Mouse (Mus musculus) intestine, embryonic 14.5 days (tissue): ENCODE data around the gene Hoxa7. TPM values are rescaled to one million over a fixed set of nuclear protein-coding genes. Genes with fewer than 3 reads are reported as not detected.

Experiments used
- ATAC-seq: fragments of 200-750 bp; cut with Nextera tagmentation; replicated peaks from 2 replicates; pipeline ENCODE4 v1.8.0; 2017; ENCODE audit warnings: low read depth, moderate number of reproducible peaks, moderate TSS enrichment, moderate library complexity; ENCODE audit not compliant: low FRiP score, low TSS enrichment
- DNase-seq: peaks from one replicate; pipeline ENCODE4 v3.0.0-alpha.2; 2018; ENCODE audit warnings: low spot score
- H3K27ac ChIP-seq: fragments of 300-500 bp; sonication (generic); 2 replicates; pipeline ENCODE4 v1.5.1; 2014; ENCODE audit warnings: low read depth, mild to moderate bottlenecking, control low read depth
- H3K27me3 ChIP-seq: fragments of 300-500 bp; sonication (generic); replicated peaks from 2 replicates; pipeline ENCODE4 v1.6.1; 2014; ENCODE audit warnings: low read length, control low read depth; ENCODE audit not compliant: control insufficient read depth, insufficient read depth
- H3K36me3 ChIP-seq: fragments of 300-500 bp; sonication (generic); 2 replicates; pipeline ENCODE4 v1.6.1; 2014; ENCODE audit warnings: low read length, control low read depth; ENCODE audit not compliant: control insufficient read depth, insufficient read depth
- H3K4me1 ChIP-seq: fragments of 300-500 bp; sonication (generic); replicated peaks from 2 replicates; pipeline ENCODE4 v1.6.1; 2014; ENCODE audit warnings: low read length, control low read depth, mixed read lengths; ENCODE audit not compliant: control insufficient read depth, insufficient read depth
- H3K4me2 ChIP-seq: fragments of 300-500 bp; sonication (generic); 2 replicates; pipeline ENCODE4 v1.6.1; 2014; ENCODE audit warnings: low read length
- H3K4me3 ChIP-seq: fragments of 300-500 bp; sonication (generic); 2 replicates; pipeline ENCODE4 v1.5.1; 2014; ENCODE audit warnings: low read depth, low read length, control low read depth, mixed read lengths
- H3K9ac ChIP-seq: fragments of 300-500 bp; sonication (generic); 2 replicates; pipeline ENCODE4 v1.6.1; 2014; ENCODE audit warnings: mild to moderate bottlenecking, low read length
- H3K9me3 ChIP-seq: fragments of 300-500 bp; sonication (generic); 2 replicates; pipeline ENCODE4 v1.6.1; 2016; ENCODE audit warnings: low read length, control low read depth; ENCODE audit not compliant: control insufficient read depth
- WGBS: fragments of 180-500 bp; shearing (Covaris S2); extraction: QIAGEN DNeasy Blood & Tissue Kit; methylation state at CpG from one replicate; pipeline ENCODE4 v1.1.7; 2014; 5-methylcytosine and 5-hydroxymethylcytosine counted together
- microRNA counts: library from miRNA; unstranded; fragments of <30 nt; microRNA quantifications from one replicate; lab custom pipeline; 2016
- microRNA-seq: library from miRNA; unstranded; fragments of <30 nt; microRNA quantifications from one replicate; pipeline ENCODE4, GENCODE M21; 2016
- polyA plus RNA-seq: library from polyadenylated mRNA; unstranded; fragments of >200 nt; fragmentation: Nextera tagmentation; extraction: Ambion mirVana; gene quantifications from 2 replicates; pipeline ENCODE4 v1.2.1, GENCODE M21; 2014

Hoxa7 gene
- polyA plus RNA-seq, 1 experiment from 2014 or later: 9.2 TPM

DNA sequence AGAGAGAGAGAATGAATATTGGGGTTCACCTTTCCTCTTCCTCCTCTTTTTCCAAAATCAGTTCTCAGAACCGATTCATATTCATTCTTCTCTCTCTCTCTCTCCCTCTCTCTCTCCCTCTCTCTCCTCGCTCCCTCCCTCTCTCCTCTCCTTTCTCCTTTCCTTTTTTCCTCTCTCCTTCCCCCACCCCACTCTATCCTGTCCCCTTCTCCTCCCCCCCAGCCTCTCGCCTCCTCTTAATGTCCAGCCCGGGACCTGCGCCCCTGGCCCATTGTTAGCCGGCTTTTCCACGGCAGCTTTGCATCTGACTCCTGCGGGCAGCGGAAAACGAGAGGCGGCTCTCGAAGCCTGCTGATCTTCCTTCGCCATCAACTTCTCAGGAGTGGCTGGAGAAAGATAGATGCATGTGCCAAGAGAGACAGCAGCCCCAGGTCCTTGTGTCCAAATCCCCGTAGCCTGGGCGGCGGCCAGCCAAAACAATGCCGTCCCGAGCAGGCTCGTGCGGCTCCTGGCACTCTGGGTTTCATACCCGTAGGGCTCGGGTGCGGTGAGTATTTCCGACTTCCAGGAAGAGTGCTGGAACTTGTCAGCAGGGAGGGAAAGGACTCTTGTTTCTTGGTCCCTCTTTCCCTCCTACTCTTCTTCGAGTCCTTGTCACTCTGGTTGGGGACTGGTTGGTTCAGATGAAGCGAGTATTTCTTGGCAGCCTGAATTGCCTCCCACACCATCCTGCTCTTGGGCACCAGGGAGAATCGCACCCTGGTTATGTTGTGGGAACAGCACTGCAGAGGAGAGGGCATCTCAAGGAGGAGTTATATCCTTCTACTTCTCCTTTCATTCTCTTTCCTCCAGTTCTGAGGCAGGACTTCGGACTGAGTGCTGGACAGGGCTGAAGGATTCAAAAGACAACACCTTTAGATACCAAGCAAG, 55.9 kb downstream of the Hoxa7 start:
- WGBS: 15% methylated on average over 28 of the region's 28 CpGs
- H3K4me1 ChIP-seq: peaks cover 38% of the 10 kb centered on the region
- H3K4me3 ChIP-seq: peak overlapping the region; percentile 59
- 0 out of 2 replicates have a peak, but pooled peaks cover 8% of the 10 kb centered on the region for H3K27me3 ChIP-seq
- DNase-seq (peak; percentile 80), ATAC-seq (no peak)
- H3K36me3 ChIP-seq: peaks cover 4% of the 10 kb centered on the region; the same call in 1 of the 2 replicates
- H3K4me2 ChIP-seq: peak overlapping the region; percentile 70
- no peaks in the 10 kb centered on the region for H3K9me3 ChIP-seq
- H3K9ac ChIP-seq: peak overlapping the region; percentile 87
- peak overlapping the region; percentile 95 for H3K27ac ChIP-seq

DNA sequence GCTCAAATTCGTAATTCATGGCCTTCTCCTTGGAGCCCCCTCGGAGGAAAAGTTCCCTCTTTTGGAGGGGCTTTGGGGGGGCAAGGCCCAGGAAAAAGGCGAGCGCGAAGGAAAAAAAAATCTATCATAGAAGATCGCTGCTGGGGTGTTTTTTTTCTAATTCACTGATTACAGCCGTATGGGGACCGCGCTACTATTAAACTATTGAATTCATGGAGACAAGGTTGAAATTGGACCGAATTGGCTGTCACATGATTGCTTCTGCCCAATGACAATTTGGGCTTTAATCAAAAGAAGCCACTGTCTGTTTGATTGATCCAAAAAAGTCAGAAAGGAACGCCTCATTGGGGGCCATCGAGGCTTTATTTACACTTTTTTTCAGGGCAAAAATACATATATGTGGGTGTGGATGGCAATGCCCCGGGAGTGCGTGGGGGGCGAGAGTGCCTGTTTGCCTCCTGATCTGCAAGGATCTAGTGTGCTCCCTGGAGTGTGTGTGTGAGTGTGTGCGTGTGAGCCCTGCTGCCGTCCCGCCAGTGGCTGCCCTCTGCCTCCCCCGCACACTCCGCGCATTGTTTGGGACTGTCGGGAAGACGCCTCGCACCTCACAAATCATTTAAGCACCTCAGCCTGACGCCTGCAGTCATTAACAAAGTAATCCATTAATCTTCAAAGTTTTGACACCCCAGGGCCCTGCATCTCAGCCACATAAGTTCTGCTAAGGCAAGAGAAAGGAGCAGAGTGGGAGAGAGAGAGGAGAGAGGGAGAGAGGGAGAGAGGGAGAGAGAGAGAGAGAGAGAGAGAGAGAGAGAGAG, 56.8 kb downstream of the Hoxa7 start, which contains the start of gene Hoxa2:
TSS of gene Hoxa2 (minus strand) at position 206 of the 815 bp plus-strand sequence.
- peak within 1 kb of the TSS; percentile 95 for H3K27ac ChIP-seq
- H3K4me1 ChIP-seq: peaks cover 38% of the 10 kb centered on the region
- H3K4me3 ChIP-seq: peak within 1 kb of the TSS; percentile 59
- 0 out of 2 replicates have a peak, but pooled peaks cover 8% of the 10 kb centered on the region for H3K27me3 ChIP-seq
- no peaks in the 10 kb centered on the region for H3K9me3 ChIP-seq
- H3K9ac ChIP-seq: peak within 1 kb of the TSS; percentile 87
- ATAC-seq (no peak), DNase-seq (peak; percentile 82)
- 10% methylated on average over 25 of the region's 25 CpGs for WGBS
- peaks cover 4% of the 10 kb centered on the region; the same call in 1 of the 2 replicates for H3K36me3 ChIP-seq
- peak within 1 kb of the TSS; percentile 70 for H3K4me2 ChIP-seq

MicroRNAs encoded within 50 kb of the gene (microRNA counts, 519-probe panel; counts per million panel counts)
- 4,694 counts per million, percentile 77 among the panel's probes with 10 or more counts for microRNA mmu-miR-196b (lab: Ali Mortazavi, UCI)

Small RNA genes lying within 50 kb of the gene (microRNA-seq; reads per million reads assigned to microRNA genes)
- 12,087 reads per million, percentile 96 among the genes with 10 or more reads in this experiment for gene Mir196b

Other genes starting within 250 kb of the Hoxa7 start
- gene Skap2, start 209.3 kb downstream of the Hoxa7 start, polyA plus RNA-seq: 36.9 and 43.9 TPM in 2 replicates
- 1.2 and 1.4 TPM in 2 replicates for gene Hoxa1, start 63.5 kb downstream of the Hoxa7 start, polyA plus RNA-seq
- gene Hoxa2, start 57.0 kb downstream of the Hoxa7 start, polyA plus RNA-seq: 10.1 and 10.8 TPM in 2 replicates
- 2.5 and 2.8 TPM in 2 replicates for gene 5730596B20Rik, start 44.4 kb downstream of the Hoxa7 start, polyA plus RNA-seq
- 7.5 and 7.7 TPM in 2 replicates for gene Hoxa4, start 30.1 kb downstream of the Hoxa7 start, polyA plus RNA-seq
- gene Hoxa5, start 17.3 kb downstream of the Hoxa7 start, polyA plus RNA-seq: 30.1 and 34.1 TPM in 2 replicates
- gene Hoxa6, start 13.1 kb downstream of the Hoxa7 start, polyA plus RNA-seq: 2.5 and 3.9 TPM in 2 replicates
- 9.2 and 9.7 TPM in 2 replicates for gene Hoxa3, start 8.5 kb downstream of the Hoxa7 start, polyA plus RNA-seq
- gene Gm28308, start 8.5 kb downstream of the Hoxa7 start, polyA plus RNA-seq: not detected in 2 replicates
- 4.2 and 7.1 TPM in 2 replicates for gene Hoxa9, start 9.2 kb upstream of the Hoxa7 start, polyA plus RNA-seq
- gene Hoxa10, start 19.0 kb upstream of the Hoxa7 start, polyA plus RNA-seq: 15.6 and 20.4 TPM in 2 replicates
- gene Hoxa11, start 24.0 kb upstream of the Hoxa7 start, polyA plus RNA-seq: 2.0 and 2.6 TPM in 2 replicates
- 0.35 and 0.39 TPM in 2 replicates for gene Hoxa13, start 39.0 kb upstream of the Hoxa7 start, polyA plus RNA-seq
- gene Evx1, start 91.6 kb upstream of the Hoxa7 start, polyA plus RNA-seq: not detected in 2 replicates